Mouse (Mus musculus): Measurements from ENCODE around the gene Vps52. TPM values are rescaled to one million over a fixed set of nuclear protein-coding genes. Genes with fewer than 3 reads are reported as not detected.

The Vps52 gene
- polyA plus RNA-seq, 1 experiment from 2014 or later: 57.2 TPM

DNA sequence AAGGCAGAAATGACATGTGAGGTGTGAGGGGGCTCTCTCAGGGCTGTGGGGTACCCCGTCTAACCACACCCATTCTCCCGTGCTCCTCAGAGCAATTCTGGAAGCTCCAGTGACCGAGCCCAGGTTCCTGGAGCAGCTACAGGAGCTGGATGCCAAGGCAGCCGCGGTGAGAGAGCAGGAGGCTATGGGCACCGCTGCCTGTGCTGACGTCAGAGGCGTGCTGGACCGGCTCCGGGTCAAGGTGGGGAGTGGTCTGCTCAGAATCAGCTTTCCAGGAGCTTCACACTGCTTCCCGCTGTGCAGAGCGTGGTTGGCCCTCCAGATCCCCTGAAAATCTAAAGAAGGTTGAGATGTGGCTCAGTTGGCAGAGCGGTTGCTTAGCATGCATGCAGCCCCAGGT, 3.5 kb downstream of the Vps52 start:
- H3K27ac ChIP-seq (replicated peaks): no peak overlapping the region
- 92% methylated on average over 13 of the region's 13 CpGs for WGBS
- no peak overlapping the region for H3K9ac ChIP-seq
- ATAC-seq (ENCODE audit: insufficient number of reproducible peaks, low FRiP score, low TSS enrichment, low read depth): no peak
- H3K9me3 ChIP-seq (replicated peaks): no peaks in the 10 kb centered on the region
- peaks cover 17% of the 10 kb centered on the region for H3K4me1 ChIP-seq
- H3K4me3 ChIP-seq (replicated peaks): no peak overlapping the region
- no peaks in the 10 kb centered on the region for H3K27me3 ChIP-seq
- H3K4me2 ChIP-seq (replicated peaks): no peak overlapping the region
- H3K36me3 ChIP-seq: peaks cover 62% of the 10 kb centered on the region

DNA sequence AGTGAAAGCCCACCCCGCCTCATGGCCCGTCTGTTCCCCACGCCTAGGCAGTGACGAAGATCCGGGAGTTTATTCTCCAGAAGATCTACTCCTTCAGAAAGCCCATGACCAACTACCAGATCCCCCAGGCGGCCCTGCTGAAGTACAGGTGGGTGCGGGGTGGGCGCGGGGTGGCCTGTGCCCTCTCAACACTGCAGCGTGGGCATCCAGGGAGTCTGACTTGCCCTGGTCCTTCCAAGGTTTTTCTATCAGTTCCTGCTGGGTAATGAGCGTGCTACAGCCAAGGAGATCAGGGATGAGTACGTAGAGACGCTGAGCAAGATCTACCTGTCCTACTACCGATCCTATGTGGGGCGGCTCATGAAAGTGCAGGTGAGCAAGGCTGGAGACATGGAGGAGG, 4.3 kb downstream of the Vps52 start:
- peaks cover 64% of the 10 kb centered on the region for H3K36me3 ChIP-seq
- H3K9ac ChIP-seq: no peak overlapping the region
- H3K27me3 ChIP-seq: no peaks in the 10 kb centered on the region
- WGBS: 94% methylated on average over 15 of the region's 15 CpGs
- H3K4me1 ChIP-seq: peaks cover 11% of the 10 kb centered on the region
- ATAC-seq (ENCODE audit: insufficient number of reproducible peaks, low FRiP score, low TSS enrichment, low read depth): no peak
- no peak overlapping the region for H3K4me2 ChIP-seq (replicated peaks)
- no peaks in the 10 kb centered on the region for H3K9me3 ChIP-seq (replicated peaks)
- no peak overlapping the region for H3K27ac ChIP-seq (replicated peaks)
- no peak overlapping the region for H3K4me3 ChIP-seq (replicated peaks)

DNA sequence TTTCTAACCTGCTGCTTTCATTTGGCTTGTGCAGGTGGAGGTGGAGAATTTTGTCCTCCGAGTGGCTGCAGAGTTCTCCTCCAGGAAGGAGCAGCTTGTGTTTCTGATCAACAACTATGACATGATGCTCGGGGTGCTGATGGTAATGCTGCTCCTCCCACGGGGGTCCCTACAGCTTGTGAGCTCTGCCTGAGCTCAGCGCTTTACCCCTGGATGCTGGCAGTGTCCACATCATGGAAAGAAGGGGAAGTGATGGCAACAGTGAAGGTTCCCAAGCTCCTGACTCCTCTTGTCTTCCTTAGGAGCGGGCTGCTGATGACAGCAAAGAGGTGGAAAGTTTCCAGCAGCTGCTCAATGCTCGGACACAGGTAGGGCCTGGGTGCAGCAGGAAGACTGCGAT, 7.3 kb downstream of the Vps52 start:
- no peaks in the 10 kb centered on the region for H3K9me3 ChIP-seq (replicated peaks)
- peaks cover 79% of the 10 kb centered on the region for H3K36me3 ChIP-seq
- no peaks in the 10 kb centered on the region for H3K27me3 ChIP-seq
- H3K4me1 ChIP-seq: no peaks in the 10 kb centered on the region
- no peak overlapping the region for H3K4me3 ChIP-seq (replicated peaks)
- H3K4me2 ChIP-seq (replicated peaks): no peak overlapping the region
- WGBS: 90% methylated on average over 7 of the region's 7 CpGs
- H3K27ac ChIP-seq (replicated peaks): no peak overlapping the region
- no peak overlapping the region for H3K9ac ChIP-seq
- ATAC-seq (ENCODE audit: insufficient number of reproducible peaks, low FRiP score, low TSS enrichment, low read depth): no peak

- Histone ChIP-seq H3K36me3 (peaks cover 56% of the 10 kb centered on the region), H3K4me3 (replicated peaks) (no peak overlapping the region), H3K4me2 (replicated peaks) (no peak overlapping the region), H3K27ac (replicated peaks) (no peak overlapping the region), H3K4me1 (no peaks in the 10 kb centered on the region), H3K9me3 (replicated peaks) (no peaks in the 10 kb centered on the region), H3K27me3 (no peaks in the 10 kb centered on the region), H3K9ac (no peak overlapping the region)
- 87% methylated on average over 17 of the region's 17 CpGs for WGBS
- no peak for ATAC-seq (ENCODE audit: insufficient number of reproducible peaks, low FRiP score, low TSS enrichment, low read depth)
Measured at GRCm38 (mm10) chr17:33965082-33965845, 9.7 kb downstream of the Vps52 start.

- ATAC-seq (ENCODE audit: insufficient number of reproducible peaks, low FRiP score, low TSS enrichment, low read depth): no peak
Measured at GRCm38 (mm10) chr17:33965846-33966550, 10.4 kb downstream of the Vps52 start.

GRCm38 (mm10) chr17:33968489-33968888, 12.9 kb downstream of the Vps52 start:
- H3K4me2 ChIP-seq (replicated peaks): no peak overlapping the region

More at GRCm38 (mm10) chr17:33965846-33966550, 10.4 kb downstream of the Vps52 start:
- Histone ChIP-seq H3K36me3 (peaks cover 48% of the 10 kb centered on the region), H3K4me3 (replicated peaks) (no peak overlapping the region), H3K27ac (replicated peaks) (no peak overlapping the region), H3K4me2 (replicated peaks) (no peak overlapping the region), H3K9ac (no peak overlapping the region), H3K4me1 (no peaks in the 10 kb centered on the region), H3K27me3 (no peaks in the 10 kb centered on the region), H3K9me3 (replicated peaks) (no peaks in the 10 kb centered on the region)
- WGBS: 87% methylated on average over 16 of the region's 16 CpGs

DNA sequence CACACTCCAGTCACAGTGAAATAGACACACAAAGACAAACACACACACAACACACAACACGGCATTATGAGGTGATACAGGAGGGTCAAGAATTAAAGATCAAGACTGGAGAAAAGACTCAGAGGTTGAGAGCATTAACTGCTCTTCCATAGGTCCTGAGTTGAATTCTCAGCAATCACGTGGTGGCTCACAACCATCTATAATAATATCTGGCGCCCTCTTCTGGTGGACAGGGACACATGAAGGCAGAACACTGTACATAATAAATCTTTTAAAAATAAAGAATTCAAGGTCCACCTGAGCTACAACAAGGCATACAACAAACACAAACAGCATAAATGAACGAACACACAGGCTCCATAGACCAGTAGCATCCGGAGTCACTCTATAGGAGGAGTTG, 13.3 kb downstream of the Vps52 start:
- Histone ChIP-seq H3K36me3 (peaks cover 23% of the 10 kb centered on the region), H3K4me1 (no peaks in the 10 kb centered on the region), H3K27me3 (no peaks in the 10 kb centered on the region), H3K4me2 (replicated peaks) (no peak overlapping the region), H3K9me3 (replicated peaks) (no peaks in the 10 kb centered on the region), H3K27ac (replicated peaks) (no peak overlapping the region), H3K9ac (no peak overlapping the region), H3K4me3 (replicated peaks) (no peak overlapping the region)
- WGBS: 27% methylated on average over 5 of the region's 5 CpGs
- no peak for ATAC-seq (ENCODE audit: insufficient number of reproducible peaks, low FRiP score, low TSS enrichment, low read depth)

More at GRCm38 (mm10) chr17:33968489-33968888, 12.9 kb downstream of the Vps52 start:
- no peak overlapping the region for H3K4me3 ChIP-seq (replicated peaks)
- no peaks in the 10 kb centered on the region for H3K27me3 ChIP-seq
- H3K4me1 ChIP-seq: no peaks in the 10 kb centered on the region
- no peak overlapping the region for H3K9ac ChIP-seq
- H3K9me3 ChIP-seq (replicated peaks): no peaks in the 10 kb centered on the region
- 1% methylated on average over 9 of the region's 9 CpGs for WGBS
- no peak overlapping the region for H3K27ac ChIP-seq (replicated peaks)
- peaks cover 27% of the 10 kb centered on the region for H3K36me3 ChIP-seq
- ATAC-seq (ENCODE audit: insufficient number of reproducible peaks, low FRiP score, low TSS enrichment, low read depth): no peak

GRCm38 (mm10) chr17:33969394-33969793, 13.8 kb downstream of the Vps52 start:
- Histone ChIP-seq H3K4me1 (no peaks in the 10 kb centered on the region), H3K4me3 (replicated peaks) (no peak overlapping the region), H3K9me3 (replicated peaks) (no peaks in the 10 kb centered on the region), H3K27me3 (0 out of 2 replicates have a peak, but pooled peaks cover 3% of the 10 kb centered on the region), H3K27ac (replicated peaks) (no peak overlapping the region), H3K4me2 (replicated peaks) (no peak overlapping the region), H3K36me3 (peaks cover 20% of the 10 kb centered on the region), H3K9ac (no peak overlapping the region)
- 77% methylated on average over 4 of the region's 4 CpGs for WGBS
- ATAC-seq (ENCODE audit: insufficient number of reproducible peaks, low FRiP score, low TSS enrichment, low read depth): no peak

- no peak for ATAC-seq (ENCODE audit: insufficient number of reproducible peaks, low FRiP score, low TSS enrichment, low read depth)
- H3K27me3 ChIP-seq: peaks cover 31% of the 10 kb centered on the region
- H3K27ac ChIP-seq (replicated peaks): no peak overlapping the region
- H3K36me3 ChIP-seq: no peaks in the 10 kb centered on the region
- H3K4me3 ChIP-seq (replicated peaks): no peak overlapping the region
- no peak overlapping the region for H3K9ac ChIP-seq
- peaks cover under 1% of the 10 kb centered on the region; the same call in 1 of the 2 replicates for H3K4me1 ChIP-seq
- H3K4me2 ChIP-seq (replicated peaks): no peak overlapping the region
- H3K9me3 ChIP-seq (replicated peaks): no peaks in the 10 kb centered on the region
- WGBS: 10% methylated on average over 1 of the region's 1 CpGs
Measured at GRCm38 (mm10) chr17:33972691-33973090, 17.1 kb downstream of the Vps52 start.

DNA sequence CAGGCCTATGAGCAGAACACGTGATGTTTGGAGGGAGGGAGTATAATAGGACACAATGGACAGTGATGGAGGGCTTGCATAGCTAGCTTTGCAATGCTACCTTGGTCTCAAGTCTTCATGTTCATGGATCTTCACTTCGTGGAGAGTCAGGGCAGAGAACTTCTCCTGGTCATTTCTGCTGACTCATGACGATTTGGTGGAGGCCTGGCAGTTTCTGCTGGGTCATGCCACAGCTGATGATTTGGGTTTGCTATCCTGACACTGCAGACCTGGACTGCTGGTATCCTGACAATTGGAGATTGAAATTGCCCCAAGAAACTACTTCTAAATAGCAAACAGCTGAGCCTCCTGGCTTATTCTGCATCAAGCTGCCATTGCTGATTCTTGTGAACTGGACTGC, 18.0 kb downstream of the Vps52 start:
- H3K4me3 ChIP-seq (replicated peaks): no peak overlapping the region
- H3K4me2 ChIP-seq (replicated peaks): no peak overlapping the region
- no peaks in the 10 kb centered on the region for H3K36me3 ChIP-seq
- H3K27ac ChIP-seq (replicated peaks): no peak overlapping the region
- H3K4me1 ChIP-seq: peaks cover 9% of the 10 kb centered on the region
- ATAC-seq (ENCODE audit: insufficient number of reproducible peaks, low FRiP score, low TSS enrichment, low read depth): no peak
- H3K9me3 ChIP-seq (replicated peaks): no peaks in the 10 kb centered on the region
- H3K9ac ChIP-seq: no peak overlapping the region
- WGBS: 55% methylated on average over 3 of the region's 3 CpGs
- peaks cover 40% of the 10 kb centered on the region for H3K27me3 ChIP-seq

DNA sequence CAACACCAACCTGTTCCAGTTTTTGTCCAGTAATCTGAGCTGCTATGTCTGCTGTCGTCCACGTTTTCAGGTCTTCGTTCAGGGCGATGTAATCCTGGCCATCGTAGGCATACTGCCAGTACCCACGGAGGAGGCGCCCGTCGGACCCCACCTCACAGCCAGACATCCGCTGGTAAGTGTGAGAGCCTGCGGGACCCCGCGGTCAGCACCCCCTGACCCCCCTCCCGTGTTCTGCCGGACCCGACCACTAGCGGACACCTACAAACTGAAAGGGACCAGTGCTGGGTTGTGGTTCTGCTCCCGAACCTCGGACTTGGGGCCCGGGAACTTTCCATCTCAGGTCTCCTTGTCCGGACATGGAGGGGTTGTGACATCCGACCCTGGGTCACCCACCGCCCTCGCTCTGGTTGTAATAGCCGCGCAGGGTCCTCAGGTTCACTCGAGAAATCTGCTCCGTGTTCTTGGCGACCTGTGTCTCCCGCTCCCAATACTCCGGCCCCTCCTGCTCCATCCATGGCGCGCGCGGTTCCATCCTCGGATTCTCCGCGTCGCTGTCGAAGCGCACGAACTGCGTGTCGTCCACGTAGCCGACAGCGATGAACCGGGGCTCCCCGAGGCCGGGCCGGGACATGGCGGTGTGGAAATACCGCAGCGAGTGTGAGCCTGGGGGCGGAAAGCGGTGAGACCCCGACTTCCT, 22.4 kb downstream of the Vps52 start:
- H3K4me1 ChIP-seq: peaks cover 27% of the 10 kb centered on the region
- peak overlapping the region; percentile 37 for H3K4me3 ChIP-seq (replicated peaks)
- H3K36me3 ChIP-seq: no peaks in the 10 kb centered on the region
- no peak overlapping the region for H3K27ac ChIP-seq (replicated peaks)
- H3K4me2 ChIP-seq (replicated peaks): peak overlapping the region; percentile 59
- H3K27me3 ChIP-seq: peaks cover 60% of the 10 kb centered on the region
- no peak for ATAC-seq (ENCODE audit: insufficient number of reproducible peaks, low FRiP score, low TSS enrichment, low read depth)
- H3K9me3 ChIP-seq (replicated peaks): no peaks in the 10 kb centered on the region
- no peak overlapping the region for H3K9ac ChIP-seq
- WGBS: 1% methylated on average over 57 of the region's 57 CpGs

Data from embryonic facial prominence, embryonic 15.5 days (tissue).